Mouse (Mus musculus) frontal cortex, postnatal 25 days (tissue): ENCODE data around the gene Tssk6.

ENCODE experiments used
- DNase-seq, 2 experiments: peaks; one replicate each; pipeline ENCODE4 v3.0.0; 2022; ENCODE audit warnings: low spot score in 2 of 2

Gene Tssk6

DNA sequence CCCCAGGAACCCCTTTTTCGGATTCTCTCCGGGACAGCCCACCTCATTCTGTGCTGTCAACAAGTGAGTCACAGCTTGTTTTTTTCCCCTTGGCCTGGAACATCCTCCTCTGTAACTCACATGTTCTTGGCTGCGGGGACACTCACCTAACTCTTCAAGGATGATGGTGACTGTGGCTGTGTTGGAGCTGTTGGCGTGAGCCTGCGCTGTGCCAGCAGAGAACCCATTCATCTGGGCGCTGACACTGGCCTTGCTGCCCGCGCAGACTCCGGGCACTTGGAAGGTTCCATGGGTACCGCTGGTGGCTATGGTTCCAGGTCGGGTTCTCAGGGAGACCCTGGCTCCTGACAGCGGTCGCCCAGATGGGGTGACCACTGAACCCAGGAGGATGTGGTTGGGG, 17.8 kb upstream of the Tssk6 start:
- DNase-seq, result no peak

DNA sequence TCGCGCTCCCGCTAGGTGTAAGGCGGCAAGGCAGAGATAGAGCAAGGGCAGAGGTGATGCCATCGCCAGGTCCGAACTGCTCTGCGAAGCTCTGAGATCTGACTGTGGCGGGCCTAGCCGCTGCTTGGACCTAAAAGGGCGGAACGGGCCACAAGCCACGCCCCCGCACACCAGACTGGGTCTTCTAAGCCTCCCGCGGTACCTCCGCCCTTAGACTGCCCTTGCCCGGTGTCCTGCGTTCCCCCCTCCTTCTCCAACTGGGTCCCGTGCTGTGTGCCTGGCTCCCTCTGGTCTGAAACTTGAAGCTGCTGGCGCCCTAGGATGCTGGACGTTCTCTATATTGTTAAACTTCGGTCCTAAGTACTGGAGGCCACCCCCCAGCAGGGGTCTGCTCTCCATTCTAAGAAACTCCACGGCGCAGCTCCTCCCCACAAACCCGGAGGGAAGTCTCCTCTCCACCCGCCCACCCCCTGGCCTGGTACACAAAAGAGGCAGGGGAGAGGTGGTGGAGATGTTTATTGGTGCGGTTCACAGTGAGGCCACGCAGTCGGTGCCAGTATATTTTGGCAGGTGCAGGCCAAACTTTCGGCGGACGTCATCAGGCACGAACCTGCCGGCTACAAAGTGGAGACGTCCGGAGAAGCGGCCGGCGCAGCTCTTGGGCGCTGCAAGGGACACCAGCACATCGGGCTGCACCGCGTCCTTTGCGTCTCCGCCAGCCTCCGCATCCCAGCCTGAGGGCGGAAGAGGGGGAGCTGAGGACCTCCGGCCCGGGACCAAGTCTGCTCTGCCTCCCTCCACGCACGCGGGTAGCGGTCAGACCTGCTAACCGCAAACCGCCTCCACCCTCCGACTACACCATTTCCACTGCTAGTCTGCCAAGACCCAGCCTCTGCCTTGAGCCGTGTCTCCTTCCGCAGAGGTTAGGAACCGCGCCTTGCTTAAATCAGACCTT, 14.4 kb upstream of the Tssk6 start, which contains the start of gene Cilp2:
Gene Cilp2 (minus strand): TSS at position 399 of the 955 bp plus-strand sequence.
- no peak for DNase-seq

DNA sequence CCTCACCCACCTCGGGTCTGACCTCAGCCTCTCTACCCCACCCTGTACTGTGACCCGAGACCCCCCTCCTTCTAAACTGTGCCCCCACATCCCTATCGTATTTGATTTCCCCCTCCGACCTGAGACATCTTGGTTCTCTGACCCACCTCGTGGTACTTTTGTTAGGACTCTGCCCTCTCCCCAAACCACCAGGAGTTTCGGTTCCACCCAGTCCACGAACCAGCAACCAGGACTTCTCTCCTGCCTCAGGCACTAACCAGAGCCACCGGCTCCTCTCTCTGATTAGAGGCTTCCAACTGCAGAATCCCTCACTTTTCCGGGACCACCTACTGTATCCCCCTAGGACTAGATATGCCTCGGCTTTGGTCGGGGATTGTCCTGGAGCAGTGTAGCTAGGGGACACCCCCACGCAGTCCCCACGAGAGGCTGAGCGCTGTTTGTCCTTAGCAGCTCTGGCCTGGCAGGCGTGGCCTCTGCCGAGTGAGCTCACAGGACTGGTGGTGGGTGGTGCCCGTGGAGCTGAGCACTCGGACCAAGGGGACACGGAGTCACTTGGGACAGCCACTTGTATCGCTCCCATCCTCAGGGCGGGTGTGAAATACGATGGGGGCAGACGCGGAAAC, 13.6 kb upstream of the Tssk6 start:
- no peak for DNase-seq

DNA sequence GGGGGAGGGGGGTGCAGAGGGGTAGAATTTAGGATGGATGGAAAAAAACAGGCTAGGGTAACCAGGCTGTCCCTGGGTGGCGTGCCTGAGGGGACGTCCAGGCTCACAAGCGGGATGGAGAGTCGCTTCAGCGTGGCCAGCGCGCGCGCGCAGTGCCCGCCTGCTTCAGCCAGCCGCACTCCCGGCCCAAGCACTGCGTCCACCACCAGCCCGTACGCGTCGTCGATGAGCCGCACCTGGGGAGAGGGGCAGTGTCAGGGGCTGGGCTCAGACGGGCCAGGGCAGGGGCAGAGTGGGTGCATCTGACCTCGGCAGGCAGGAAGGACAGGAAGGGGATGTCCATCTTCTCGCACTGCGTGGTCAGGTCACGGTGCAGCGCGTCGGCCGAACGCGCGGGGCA, 13.1 kb upstream of the Tssk6 start:
- DNase-seq, result no peak

GRCm38 (mm10) chr8:69890813-69891241, 11.2 kb upstream of the Tssk6 start:
- DNase-seq, result peak; percentile 53 to 57

DNA sequence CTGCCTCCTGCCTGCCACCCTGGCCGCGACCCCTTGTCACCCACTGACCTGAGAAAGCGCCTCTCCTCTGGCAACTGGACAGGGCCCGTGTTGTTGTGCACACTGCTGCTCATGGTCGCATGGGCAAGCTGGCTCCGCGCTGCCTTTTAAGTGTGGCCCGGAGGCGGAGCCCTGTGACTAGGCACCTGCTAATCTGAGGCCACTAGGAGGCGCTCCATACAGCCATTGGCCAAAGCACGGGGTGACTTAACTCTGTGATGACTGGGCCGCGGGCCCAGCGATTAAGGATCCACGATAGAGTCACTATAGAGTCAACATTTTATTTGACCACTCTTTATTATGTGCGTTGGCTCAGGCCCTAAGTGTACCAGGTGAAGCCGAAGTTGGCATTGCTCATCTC, 8.1 kb upstream of the Tssk6 start:
- DNase-seq, result peak in 1 of 2 experiments; percentile 45

DNA sequence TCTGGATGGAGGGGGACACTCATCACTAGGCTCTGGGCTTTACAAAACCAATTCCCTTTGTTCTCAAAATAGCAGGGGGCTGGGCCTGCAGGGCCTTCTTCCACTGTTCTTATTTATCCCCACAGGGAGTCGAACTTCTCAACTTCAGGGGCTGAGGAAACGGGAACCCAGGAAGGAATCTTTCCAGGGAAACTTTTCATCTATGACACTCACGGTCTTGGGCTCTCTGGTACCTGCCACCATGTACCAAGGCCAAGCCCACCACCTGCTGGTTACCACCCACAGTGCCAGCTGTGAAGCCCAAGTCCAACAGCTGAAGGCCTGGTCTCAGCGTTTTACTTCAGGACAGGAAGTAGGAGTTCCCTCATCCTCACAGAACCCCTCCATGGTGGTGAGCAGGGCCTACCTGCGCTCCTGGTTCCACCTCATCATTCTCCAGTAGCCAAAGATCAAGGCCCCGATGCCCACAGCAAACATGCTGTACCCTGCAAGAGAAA, 7.1 kb upstream of the Tssk6 start:
- no peak for DNase-seq

DNA sequence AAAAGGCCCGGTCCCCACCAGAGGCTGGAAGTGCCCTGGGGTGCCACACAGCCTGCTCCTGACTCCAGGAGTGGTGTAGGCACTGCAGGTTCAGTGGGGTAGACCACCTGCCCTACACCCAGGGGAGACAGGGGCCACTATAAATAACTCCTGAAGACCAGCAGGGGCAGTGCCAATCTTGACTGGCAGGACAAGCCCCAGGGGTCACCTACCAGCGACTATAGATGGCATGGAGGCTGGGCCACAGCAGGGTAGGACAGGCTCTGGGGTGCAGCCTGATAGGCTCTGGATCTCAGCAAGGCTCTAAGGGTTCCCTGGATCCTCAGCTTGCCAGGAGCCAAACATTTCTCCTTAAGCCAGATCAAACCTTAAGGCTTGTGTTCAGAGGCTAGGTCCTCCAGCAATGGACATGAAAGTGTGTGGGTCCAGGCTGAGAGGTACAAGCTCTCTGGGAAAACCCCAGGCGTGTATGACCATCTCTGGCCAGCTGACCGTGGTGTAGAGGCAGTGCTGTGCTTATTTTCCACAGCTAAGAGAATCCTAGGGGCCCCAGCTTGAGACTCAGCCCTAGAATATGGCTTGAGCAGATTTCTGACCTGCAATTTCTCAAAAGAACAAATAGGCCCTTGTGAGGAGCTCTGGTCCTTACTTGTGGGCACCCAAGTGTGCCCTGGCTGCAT, 6.1 kb upstream of the Tssk6 start:
- no peak for DNase-seq

DNA sequence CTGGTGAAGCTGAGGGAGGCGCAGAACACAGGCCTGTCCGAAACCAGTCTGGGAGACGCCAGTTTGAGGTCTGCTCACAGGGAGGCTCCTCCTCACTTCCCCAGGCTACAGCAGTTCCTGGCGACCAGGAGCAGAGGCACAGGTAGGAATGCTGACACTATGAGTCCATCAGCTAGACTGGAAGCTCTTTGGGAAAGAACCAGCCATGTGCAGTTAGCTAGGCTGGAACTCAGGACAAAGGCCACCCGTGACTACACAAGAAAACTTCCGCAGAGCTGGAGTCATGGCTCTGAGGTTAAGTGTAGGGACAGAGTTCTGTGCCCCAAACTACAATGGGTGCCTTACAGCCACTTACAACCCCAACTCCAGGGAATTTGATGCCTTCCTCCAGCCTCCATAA, 4.1 kb upstream of the Tssk6 start:
- no peak for DNase-seq

DNA sequence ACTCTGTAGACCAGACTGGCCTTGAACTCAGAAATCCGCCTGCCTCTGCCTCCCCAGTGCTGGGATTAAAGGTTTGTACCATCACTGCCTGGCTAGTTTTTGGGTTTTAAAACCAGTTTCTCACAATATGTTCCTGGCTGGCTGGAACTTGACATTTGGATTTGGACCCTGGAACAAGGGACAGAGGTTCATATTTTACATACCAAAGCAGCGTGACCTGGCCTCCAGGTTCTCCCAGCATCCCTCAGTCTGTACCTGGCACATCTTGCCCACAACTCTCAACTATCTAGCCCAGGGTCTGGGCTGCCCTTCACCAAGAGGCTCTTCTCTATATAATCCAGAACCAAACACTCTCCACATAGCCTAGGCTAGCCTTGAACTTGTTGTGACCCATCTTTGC, 2.1 kb upstream of the Tssk6 start:
- DNase-seq, result no peak

DNA sequence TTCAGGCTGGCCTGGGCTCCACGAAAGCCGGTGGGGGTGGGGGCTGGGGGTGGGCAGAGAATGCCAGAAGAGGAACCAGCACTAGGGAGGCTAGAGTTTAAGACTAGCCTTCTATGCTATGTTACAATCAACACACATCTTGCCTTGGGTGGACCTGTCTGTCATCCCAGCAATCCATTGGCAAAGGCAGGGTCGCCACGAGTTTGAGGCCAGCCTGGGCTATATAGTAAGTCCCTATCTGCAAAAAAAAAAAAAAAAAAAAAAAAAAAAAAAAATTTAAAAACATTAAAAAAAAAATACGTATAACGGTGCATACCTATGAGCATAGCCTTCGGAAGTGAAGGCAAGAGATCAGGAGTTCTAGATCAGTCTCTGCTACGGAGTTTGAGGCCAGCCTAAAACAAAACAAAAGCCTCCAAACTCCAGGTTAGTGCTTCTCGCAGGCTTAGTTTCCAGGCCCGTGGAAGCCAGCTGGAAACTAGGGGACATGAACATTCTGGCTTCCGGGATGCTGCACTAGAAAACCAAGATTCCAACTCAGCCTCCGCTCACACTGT, 1.0 kb upstream of the Tssk6 start:
- no peak for DNase-seq

GRCm38 (mm10) chr8:69901484-69902162, 361 bp upstream of the Tssk6 start:
- peak; percentile 95 to 97 for DNase-seq

- DNase-seq, result peak; percentile 95 to 99
Measured at GRCm38 (mm10) chr8:69903063-69903542, 1.1 kb downstream of the Tssk6 start.

DNA sequence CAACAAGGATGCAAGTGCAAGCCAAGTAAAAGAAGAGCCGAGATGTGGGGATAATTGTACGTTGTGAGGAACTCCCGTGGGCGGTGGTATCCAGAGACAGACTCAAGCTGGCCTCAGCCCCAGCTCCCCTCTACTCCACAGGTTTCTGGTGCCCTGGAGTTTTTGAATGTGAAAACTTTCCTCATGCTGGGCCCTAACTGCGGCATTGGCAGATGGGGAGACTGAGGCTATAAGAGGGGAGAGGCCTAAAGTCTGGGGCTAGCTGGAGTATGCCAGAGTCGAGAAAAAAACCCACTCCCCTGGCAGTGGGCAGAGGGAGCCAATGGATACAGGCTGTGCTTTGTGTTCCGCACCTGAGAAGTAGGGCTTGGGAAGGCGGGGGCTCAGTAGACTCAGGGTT, 2.1 kb downstream of the Tssk6 start:
- no peak for DNase-seq

DNA sequence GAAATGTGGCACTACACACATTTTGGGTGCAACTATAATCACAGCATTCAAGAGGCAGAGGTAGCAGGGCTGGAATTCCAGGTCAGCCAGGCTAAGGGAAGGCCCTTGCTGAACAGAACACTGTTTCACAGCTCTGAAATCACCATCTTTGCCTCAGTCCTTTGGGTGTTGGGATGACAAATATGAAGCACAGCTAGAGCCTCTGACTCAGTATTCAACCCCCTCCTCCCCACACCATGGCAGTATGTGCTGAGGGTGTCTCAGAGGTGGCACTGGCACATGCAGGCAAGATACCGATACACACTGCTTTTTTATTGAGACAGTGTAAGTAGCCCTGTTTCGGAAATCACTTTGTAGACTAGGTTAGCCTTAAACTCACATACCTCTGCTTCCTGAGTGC, 4.3 kb downstream of the Tssk6 start:
- DNase-seq, result no peak

DNA sequence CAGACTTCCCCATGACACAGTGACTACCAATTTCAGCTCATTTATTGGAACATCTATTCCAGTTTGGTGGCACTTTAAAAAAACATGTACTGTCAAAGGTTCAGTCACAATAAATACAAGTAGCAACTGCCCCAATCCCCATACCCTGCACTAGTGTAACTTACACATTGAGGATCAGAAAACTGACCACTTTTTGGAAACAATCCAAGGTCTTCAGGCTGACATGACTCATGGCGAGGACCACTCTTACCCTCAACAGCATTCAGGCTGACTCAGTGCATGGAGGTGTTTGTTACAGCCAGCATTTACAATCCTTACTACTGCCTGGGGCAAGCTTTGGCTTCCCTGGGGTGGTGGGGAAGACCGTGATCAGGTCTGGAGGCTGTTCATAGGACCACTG, 5.1 kb downstream of the Tssk6 start:
- DNase-seq, result no peak

DNA sequence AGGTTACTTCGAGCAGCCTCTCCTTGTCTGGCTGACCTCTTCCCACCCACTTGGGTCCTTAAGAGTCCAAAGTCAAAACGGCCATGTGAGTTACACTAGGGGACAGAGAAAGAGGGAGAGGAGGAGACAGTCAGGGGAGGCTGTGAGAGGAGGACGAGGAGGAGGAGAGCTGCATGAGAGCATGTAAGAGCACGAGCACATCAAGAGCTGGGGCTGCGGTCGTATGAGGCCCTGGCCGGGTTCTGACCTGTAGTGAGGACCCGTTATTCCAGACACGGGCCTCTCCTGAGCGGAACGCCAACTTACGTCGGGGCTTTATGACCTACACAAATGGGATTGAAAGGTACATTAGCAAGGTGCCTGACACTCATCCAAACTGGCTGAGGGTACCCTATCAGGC, 9.9 kb downstream of the Tssk6 start:
- DNase-seq, result no peak

DNA sequence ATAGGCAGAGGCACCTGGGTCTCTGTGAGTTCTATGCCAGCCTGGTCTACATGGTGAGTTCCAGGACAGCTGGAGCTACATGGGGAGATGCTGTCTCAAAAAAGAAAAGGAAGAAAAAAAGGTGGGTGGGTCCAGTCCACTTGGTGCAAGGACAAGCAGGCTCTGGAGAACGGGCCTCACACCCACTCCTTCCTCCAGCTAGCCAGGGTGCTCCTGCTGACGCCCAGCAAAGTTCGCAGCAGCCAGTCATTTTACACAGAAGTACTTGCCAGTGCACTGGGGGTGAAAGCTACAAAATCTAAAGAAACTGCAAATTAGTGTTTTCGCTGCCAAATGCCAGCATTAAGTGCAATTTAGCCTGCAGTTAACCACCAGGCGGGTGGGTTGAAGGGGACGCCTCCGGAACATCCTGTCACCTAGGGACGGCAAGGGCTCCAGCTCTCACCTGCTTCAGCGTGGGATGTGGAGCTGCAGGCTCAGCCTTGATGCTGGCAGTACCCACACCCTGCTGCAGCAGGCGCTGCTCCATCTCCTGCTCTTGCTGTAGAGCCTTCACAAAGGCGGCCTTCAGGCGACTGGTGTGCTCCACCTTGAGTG, 10.6 kb downstream of the Tssk6 start:
- DNase-seq, result no peak

GRCm38 (mm10) chr8:69914526-69914925, 12.5 kb downstream of the Tssk6 start:
- DNase-seq, result no peak

GRCm38 (mm10) chr8:69915748-69916147, 13.8 kb downstream of the Tssk6 start:
- DNase-seq, result no peak

GRCm38 (mm10) chr8:69918506-69918905, 16.5 kb downstream of the Tssk6 start:
- DNase-seq, result no peak
